Mouse (Mus musculus) lung, embryonic 14.5 days (tissue): ENCODE data around the gene Ptprd. TPM values are rescaled to one million over a fixed set of nuclear protein-coding genes. Genes with fewer than 3 reads are reported as not detected.

Source experiments
- ATAC-seq: fragments of 200-750 bp; cut with Nextera tagmentation; 2 replicates; pipeline ENCODE4 v1.8.0; 2017; ENCODE audit warnings: mild to moderate bottlenecking, moderate TSS enrichment, moderate library complexity; ENCODE audit not compliant: insufficient read depth
- DNase-seq: peaks from one replicate; pipeline ENCODE4 v3.0.0-alpha.2; 2015
- H3K27ac ChIP-seq: fragments of 300-500 bp; sonication (generic); 2 replicates; pipeline ENCODE4 v1.5.1; 2014; ENCODE audit warnings: low read depth, mild to moderate bottlenecking, moderate library complexity
- H3K27me3 ChIP-seq: fragments of 300-500 bp; sonication (generic); 2 replicates; pipeline ENCODE4 v1.6.1; 2014; ENCODE audit warnings: low read length, control low read depth; ENCODE audit not compliant: insufficient read depth
- H3K36me3 ChIP-seq: fragments of 300-500 bp; sonication (generic); 2 replicates; pipeline ENCODE4 v1.6.1; 2014; ENCODE audit warnings: control low read depth; ENCODE audit not compliant: insufficient read depth
- H3K4me1 ChIP-seq: fragments of 300-500 bp; sonication (generic); 2 replicates; pipeline ENCODE4 v1.6.1; 2014; ENCODE audit warnings: antibody characterized with exemption, control low read depth; ENCODE audit not compliant: insufficient read depth
- H3K4me2 ChIP-seq: fragments of 300-500 bp; sonication (generic); 2 replicates; pipeline ENCODE4 v1.6.1; 2014; ENCODE audit warnings: mild to moderate bottlenecking
- H3K4me3 ChIP-seq: fragments of 300-500 bp; sonication (generic); 2 replicates; pipeline ENCODE4 v1.5.1; 2014; ENCODE audit warnings: low read depth, low read length
- H3K9ac ChIP-seq: fragments of 300-500 bp; sonication (generic); 2 replicates; pipeline ENCODE4 v1.6.1; 2014
- H3K9me3 ChIP-seq: fragments of 300-500 bp; sonication (generic); 2 replicates; pipeline ENCODE4 v1.6.1; 2016; ENCODE audit warnings: low read depth, low read length, control low read depth
- CTCF ChIP-seq: IDR thresholded peaks from 2 replicates; pipeline ENCODE4 v1.5.1; 2016; ENCODE audit warnings: antibody characterized with exemption, low read depth
- WGBS: fragments of 180-500 bp; shearing (Covaris S2); extraction: QIAGEN DNeasy Blood & Tissue Kit; methylation state at CpG from one replicate; pipeline ENCODE4 v1.1.7; 2014; 5-methylcytosine and 5-hydroxymethylcytosine counted together
- polyA plus RNA-seq: library from polyadenylated mRNA; unstranded; fragments of >200 nt; fragmentation: Nextera tagmentation; extraction: Ambion mirVana; gene quantifications from 2 replicates; pipeline ENCODE4 v1.2.1, GENCODE M21; 2014

Ptprd gene
- polyA plus RNA-seq, 1 experiment from 2014 or later = 25.3 TPM

DNA sequence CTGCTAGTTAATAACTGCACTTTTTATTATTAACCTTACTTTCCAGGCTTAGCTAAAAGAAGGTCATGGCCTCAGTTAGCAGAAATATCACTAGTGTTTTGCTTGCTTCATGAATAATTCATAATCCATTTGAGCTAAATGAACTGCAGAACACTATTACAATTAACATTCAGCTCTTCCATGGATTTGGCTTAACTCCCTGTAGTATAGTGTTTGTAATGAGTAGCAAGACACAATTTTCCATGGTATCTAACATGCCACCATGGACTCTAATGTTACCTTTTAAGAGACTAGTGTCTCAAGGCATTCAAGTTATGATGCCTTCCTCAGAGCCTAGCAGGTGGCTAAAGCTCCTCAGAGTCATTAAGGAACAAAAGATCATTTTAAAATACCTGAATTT is 129.0 kb downstream of the Ptprd start:
- H3K27me3 ChIP-seq = no peaks in the 10 kb centered on the region
- TF ChIP-seq CTCF = no peak
- ATAC-seq = no peak
- no peak for DNase-seq
- no peaks in the 10 kb centered on the region for H3K9me3 ChIP-seq
- no peak overlapping the region for H3K27ac ChIP-seq
- H3K4me1 ChIP-seq = no peaks in the 10 kb centered on the region
- no peak overlapping the region for H3K4me2 ChIP-seq
- no peak overlapping the region for H3K4me3 ChIP-seq
- no peak overlapping the region for H3K9ac ChIP-seq
- no peaks in the 10 kb centered on the region for H3K36me3 ChIP-seq

DNA sequence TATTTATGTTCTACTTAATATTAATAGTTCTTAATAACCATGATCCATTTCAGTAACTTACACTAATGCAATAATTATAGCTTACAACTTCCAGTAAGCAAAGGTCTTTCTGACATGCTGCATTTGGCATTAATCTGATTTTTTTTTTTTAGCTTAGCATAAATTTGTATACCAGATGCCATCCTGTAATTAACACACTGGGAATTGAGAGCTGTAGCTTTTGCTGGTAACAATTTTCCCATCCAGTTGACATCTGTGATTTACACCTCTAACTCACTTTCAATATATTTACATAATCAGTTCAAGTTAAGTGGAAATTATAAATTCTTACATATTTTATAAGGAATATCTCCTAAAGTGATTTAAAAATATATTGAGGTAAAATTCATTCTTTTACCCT is 134.3 kb downstream of the Ptprd start:
- no peak for DNase-seq
- no peak overlapping the region for H3K27ac ChIP-seq
- no peaks in the 10 kb centered on the region for H3K36me3 ChIP-seq
- H3K4me3 ChIP-seq = no peak overlapping the region
- H3K4me1 ChIP-seq = no peaks in the 10 kb centered on the region
- no peaks in the 10 kb centered on the region for H3K9me3 ChIP-seq
- no peaks in the 10 kb centered on the region for H3K27me3 ChIP-seq
- no peak for ATAC-seq
- no peak overlapping the region for H3K9ac ChIP-seq
- TF ChIP-seq CTCF = no peak
- no peak overlapping the region for H3K4me2 ChIP-seq

DNA sequence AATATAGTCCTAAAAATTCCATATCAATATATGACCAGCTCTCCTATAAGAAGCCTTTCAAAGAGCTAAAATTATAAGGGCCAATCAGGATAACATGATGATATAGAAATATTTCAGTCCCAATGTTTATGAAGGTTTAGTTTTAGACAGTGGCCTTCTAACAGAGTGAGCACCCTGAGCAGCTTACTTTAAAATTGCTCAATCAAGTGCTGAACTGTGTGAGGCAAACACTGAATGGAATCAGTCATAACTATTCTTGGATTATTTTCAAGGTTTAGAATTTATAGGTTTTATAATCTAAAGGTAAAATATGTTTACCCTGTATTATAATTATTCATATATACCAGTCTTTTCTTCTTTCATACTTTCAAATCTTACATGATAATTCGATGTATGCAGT is 134.7 kb downstream of the Ptprd start:
- WGBS = 81% methylated on average over 1 of the region's 1 CpGs
- no peaks in the 10 kb centered on the region for H3K4me1 ChIP-seq

DNA sequence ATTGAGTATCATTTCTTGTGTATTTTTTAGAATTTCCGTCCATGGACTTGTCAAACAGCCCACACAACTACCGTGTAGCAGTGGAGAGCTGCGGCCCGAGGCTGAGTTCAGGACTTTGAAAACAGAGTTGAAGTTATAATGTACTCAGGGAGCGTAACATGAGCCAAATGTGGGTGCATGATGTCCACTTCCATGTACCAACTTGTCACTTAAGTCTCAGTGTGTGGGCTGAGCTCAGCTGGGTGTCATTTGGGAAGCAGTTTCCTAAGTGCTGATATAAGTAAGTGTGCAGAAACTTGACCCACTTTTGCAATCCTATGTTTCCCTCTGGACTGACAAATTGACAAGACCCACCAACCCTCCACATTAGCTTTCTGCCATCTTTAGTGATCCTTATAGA is 173.4 kb downstream of the Ptprd start:
- H3K36me3 ChIP-seq = no peaks in the 10 kb centered on the region
- no peaks in the 10 kb centered on the region for H3K9me3 ChIP-seq
- no peak overlapping the region for H3K9ac ChIP-seq
- no peak for ATAC-seq
- 68% methylated on average over 5 of the region's 5 CpGs for WGBS
- H3K4me2 ChIP-seq = no peak overlapping the region
- TF ChIP-seq CTCF = no peak
- no peaks in the 10 kb centered on the region for H3K27me3 ChIP-seq
- no peak overlapping the region for H3K4me3 ChIP-seq
- no peaks in the 10 kb centered on the region for H3K4me1 ChIP-seq
- no peak overlapping the region for H3K27ac ChIP-seq
- no peak for DNase-seq

More for the DNA sequence above, 134.7 kb downstream of the Ptprd start:
- Histone ChIP-seq H3K9ac (no peak overlapping the region), H3K36me3 (no peaks in the 10 kb centered on the region), H3K27ac (no peak overlapping the region), H3K4me2 (no peak overlapping the region), H3K4me3 (no peak overlapping the region), H3K9me3 (no peaks in the 10 kb centered on the region), H3K27me3 (no peaks in the 10 kb centered on the region)
- no peak for ATAC-seq
- no peak for DNase-seq
- no peak for TF ChIP-seq CTCF

DNA sequence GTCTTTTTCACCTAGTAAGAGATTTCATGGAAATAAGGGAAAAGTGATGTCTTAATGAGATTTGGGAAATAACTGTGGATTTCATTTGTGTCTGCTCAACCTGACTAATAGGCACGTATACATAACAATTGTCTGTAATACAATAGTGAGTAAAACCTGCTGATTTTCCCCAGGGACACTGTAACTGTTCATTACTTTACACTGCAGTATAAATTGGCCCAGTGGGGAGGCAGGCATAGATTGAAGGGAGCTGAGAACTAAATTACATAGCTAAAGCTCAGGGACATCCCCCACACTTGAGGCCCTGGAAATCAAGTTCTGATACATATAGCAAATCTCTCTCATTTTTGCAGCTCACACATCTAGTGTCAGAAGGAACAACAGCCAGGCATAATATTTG is 209.7 kb downstream of the Ptprd start:
- H3K36me3 ChIP-seq = no peaks in the 10 kb centered on the region
- H3K4me2 ChIP-seq = no peak overlapping the region
- no peak overlapping the region for H3K9ac ChIP-seq
- H3K4me3 ChIP-seq = no peak overlapping the region
- no peaks in the 10 kb centered on the region for H3K4me1 ChIP-seq
- 74% methylated on average over 1 of the region's 1 CpGs for WGBS
- no peaks in the 10 kb centered on the region for H3K9me3 ChIP-seq
- no peak overlapping the region for H3K27ac ChIP-seq
- no peak for ATAC-seq
- DNase-seq = no peak
- no peak for TF ChIP-seq CTCF
- H3K27me3 ChIP-seq = no peaks in the 10 kb centered on the region

DNA sequence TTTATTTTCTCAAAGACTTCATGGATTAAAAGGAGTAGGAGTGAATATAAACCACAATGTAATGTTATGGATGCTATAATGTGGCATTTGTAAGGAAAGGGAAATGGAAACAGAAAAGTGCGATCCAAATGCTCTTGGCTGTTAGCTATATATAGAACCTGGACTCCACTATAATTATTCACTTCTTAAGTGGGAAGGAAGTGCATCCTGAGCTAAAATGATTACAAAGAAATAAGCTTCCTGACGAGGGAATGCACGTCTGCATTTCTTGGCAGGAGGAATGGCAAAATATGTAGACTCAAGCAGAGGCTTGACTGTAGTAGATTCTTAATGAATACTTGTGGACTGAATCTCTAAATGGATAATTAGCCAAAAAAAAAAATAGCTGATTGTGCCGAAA is 219.1 kb downstream of the Ptprd start:
- WGBS = 71% methylated on average over 4 of the region's 4 CpGs
- H3K9ac ChIP-seq = no peak overlapping the region
- H3K4me1 ChIP-seq = no peaks in the 10 kb centered on the region
- ATAC-seq (no peak), DNase-seq (no peak)
- H3K36me3 ChIP-seq = no peaks in the 10 kb centered on the region
- no peak overlapping the region for H3K4me2 ChIP-seq
- no peaks in the 10 kb centered on the region for H3K9me3 ChIP-seq
- H3K27ac ChIP-seq = no peak overlapping the region
- H3K27me3 ChIP-seq = no peaks in the 10 kb centered on the region
- TF ChIP-seq CTCF = no peak
- no peak overlapping the region for H3K4me3 ChIP-seq

DNA sequence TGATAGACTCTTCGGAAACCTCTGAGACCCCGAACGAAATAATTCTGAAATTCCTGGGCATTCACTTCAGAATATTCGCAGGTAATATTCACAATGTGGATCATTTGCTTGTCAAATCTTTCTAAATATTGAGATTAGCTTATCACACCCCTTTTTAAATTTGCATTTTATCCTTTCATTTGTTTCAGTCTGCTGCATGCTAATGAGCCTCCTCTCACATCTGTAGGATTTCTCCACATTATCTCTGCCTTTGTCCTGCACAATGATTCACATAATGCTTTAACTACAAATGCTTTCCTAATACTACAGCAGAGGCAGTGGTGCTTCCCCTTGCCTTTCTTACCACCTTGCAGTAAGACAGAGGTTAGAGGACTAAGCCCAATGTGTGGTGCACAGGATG is 229.7 kb downstream of the Ptprd start:
- no peak for ATAC-seq

DNA sequence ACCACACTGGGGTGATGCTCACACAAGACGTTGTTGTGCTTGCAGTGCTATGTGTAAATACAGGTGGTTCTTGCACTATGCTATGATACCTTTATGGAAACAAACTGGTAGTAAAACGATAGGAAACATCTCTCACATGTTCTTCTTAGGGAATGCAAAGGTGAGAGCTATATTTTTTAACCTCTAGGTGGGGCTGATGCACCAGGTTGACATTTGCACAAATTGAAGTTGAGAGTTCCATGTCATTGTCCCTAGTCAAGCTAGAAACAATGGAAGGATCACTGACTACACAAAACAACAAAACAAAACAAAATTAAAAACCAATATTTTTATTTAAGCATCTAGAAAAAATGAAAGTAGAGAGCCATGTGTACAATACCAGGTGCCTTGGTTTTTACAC is 250.1 kb downstream of the Ptprd start:
- peak; percentile 33 for DNase-seq
- no peak overlapping the region for H3K9ac ChIP-seq

More for the DNA sequence above, 229.7 kb downstream of the Ptprd start:
- Histone ChIP-seq H3K9me3 (no peaks in the 10 kb centered on the region), H3K27ac (no peak overlapping the region), H3K4me2 (no peak overlapping the region), H3K4me1 (no peaks in the 10 kb centered on the region), H3K27me3 (no peaks in the 10 kb centered on the region), H3K36me3 (no peaks in the 10 kb centered on the region), H3K9ac (no peak overlapping the region), H3K4me3 (no peak overlapping the region)
- TF ChIP-seq CTCF = no peak
- 93% methylated on average over 4 of the region's 4 CpGs for WGBS
- no peak for DNase-seq

More for the DNA sequence above, 250.1 kb downstream of the Ptprd start:
- ATAC-seq = no peak
- Histone ChIP-seq H3K27me3 (no peaks in the 10 kb centered on the region), H3K9me3 (no peaks in the 10 kb centered on the region), H3K27ac (no peak overlapping the region), H3K36me3 (no peaks in the 10 kb centered on the region), H3K4me2 (no peak overlapping the region), H3K4me1 (no peaks in the 10 kb centered on the region), H3K4me3 (no peak overlapping the region)
- 25% methylated on average over 2 of the region's 2 CpGs for WGBS
- TF ChIP-seq CTCF = peak; percentile 32; the same call in 1 of the 2 replicates
